Comparison of ENCODE assay signal across 8 mouse cellular contexts in the genomic region with DNA sequence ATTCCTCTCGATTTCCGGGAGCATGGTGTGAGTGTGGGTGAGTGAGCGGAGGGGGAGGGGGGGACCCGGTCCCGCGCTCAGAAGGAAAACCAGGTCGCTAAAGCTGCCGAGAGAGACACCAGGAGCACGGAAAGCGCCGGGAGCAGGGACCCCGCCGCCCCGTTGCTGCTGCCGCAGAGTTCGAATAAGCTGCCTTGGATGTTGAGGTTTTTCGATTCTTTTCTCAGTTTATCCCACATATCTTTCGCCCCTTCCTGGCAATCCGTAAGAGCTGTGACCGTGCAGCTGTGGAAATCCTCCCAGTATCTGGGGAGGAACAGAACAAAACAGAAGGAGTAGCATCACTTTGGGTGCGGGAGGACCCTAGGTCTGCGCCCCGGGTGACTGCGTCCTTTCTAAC. TPM values are rescaled to one million over a fixed set of nuclear protein-coding genes. Genes with fewer than 3 reads are reported as not detected.
DNase-seq lines count a peak whose midpoint lies in the region; ATAC-seq and TF ChIP-seq lines count a peak whose summit lies in the region.

No protein-coding gene starts in this region.

- TF ChIP-seq CTCF in cortical plate, adult 2 months (IDR thresholded peaks at IDR 0.05; ENCODE audit: extremely low read depth, insufficient read depth, low read length): no peak

- intact Hi-C loops in heart, postnatal 25 days (cut with DNase I): loop anchor here (10.0 kb wide), 1 partner anchor 442 kb away; no protein-coding TSS in a partner anchor

- peak overlapping the region; percentile 44 for H3K4me3 ChIP-seq in heart, embryonic 15.5 days
- H3K4me3 ChIP-seq in ES-E14 (ENCODE audit: insufficient read depth in 1 of 2, low read depth in 1 of 2, low read length in 2 of 2, poor library complexity in 1 of 2, severe bottlenecking in 1 of 2): peak overlapping the region; percentile 28 to 56; a peak in 3 of 4 replicates
- peak overlapping the region; percentile 17 for H3K4me3 ChIP-seq in cortical plate, adult 2 months (ENCODE audit: insufficient read depth, low read length)
- peak overlapping the region; percentile 40 for H3K4me3 ChIP-seq in hindbrain, embryonic 16.5 days (ENCODE audit: low read length)
- H3K4me3 ChIP-seq in midbrain, embryonic 16.5 days (ENCODE audit: low read depth, low read length): peak overlapping the region; percentile 39

- in situ Hi-C loops in ES-E14 (cut with MboI; ENCODE audit: low sequenced_read_pairs in 2 of 2, unreplicated experiment in 2 of 2): no loop called here

- H3K27ac ChIP-seq in heart, embryonic 15.5 days: no peak overlapping the region
- H3K27ac ChIP-seq in ES-E14 (ENCODE audit: insufficient read depth, low read depth, low read length, poor library complexity, severe bottlenecking): no peak overlapping the region
- H3K27ac ChIP-seq in cortical plate, adult 2 months (ENCODE audit: insufficient read depth, low read length): peak overlapping the region; percentile 73
- peak overlapping the region; percentile 90 for H3K27ac ChIP-seq in hindbrain, embryonic 16.5 days (ENCODE audit: low read depth, low read length)
- peak overlapping the region; percentile 96 for H3K27ac ChIP-seq in midbrain, embryonic 16.5 days (ENCODE audit: low read length)

- no peak overlapping the region for H3K9ac ChIP-seq in heart, embryonic 15.5 days
- H3K9ac ChIP-seq in ES-E14 (ENCODE audit: insufficient read depth, low read depth, low read length, poor library complexity, severe bottlenecking): no peak overlapping the region
- peak overlapping the region; percentile 71 for H3K9ac ChIP-seq in hindbrain, embryonic 16.5 days (ENCODE audit: low read depth, low read length)
- H3K9ac ChIP-seq in midbrain, embryonic 16.5 days (ENCODE audit: low read depth, low read length): peak overlapping the region; percentile 74

- peaks cover 31% of the 10 kb centered on the region for H3K4me1 ChIP-seq in heart, embryonic 15.5 days (replicated peaks)
- H3K4me1 ChIP-seq in ES-E14 (ENCODE audit: control insufficient read depth in 2 of 2, insufficient read depth in 2 of 2, low read length in 2 of 2, poor library complexity in 1 of 2): peaks cover 0 to 3% of the 10 kb centered on the region in 2 experiments; a peak in 1 of 4 replicates
- peaks cover 2% of the 10 kb centered on the region; the same call in 1 of the 2 replicates for H3K4me1 ChIP-seq in cortical plate, adult 2 months (ENCODE audit: control insufficient read depth, insufficient read depth, low read length)
- H3K4me1 ChIP-seq in hindbrain, embryonic 16.5 days (ENCODE audit: control insufficient read depth, insufficient read depth, low read depth, low read length): peaks cover 12% of the 10 kb centered on the region
- H3K4me1 ChIP-seq in midbrain, embryonic 16.5 days (ENCODE audit: control insufficient read depth, insufficient read depth, low read length): peaks cover 21% of the 10 kb centered on the region

- H3K4me2 ChIP-seq in heart, embryonic 15.5 days: peak overlapping the region; percentile 67
- H3K4me2 ChIP-seq in hindbrain, embryonic 16.5 days (ENCODE audit: low read length): peak overlapping the region; percentile 55
- H3K4me2 ChIP-seq in midbrain, embryonic 16.5 days (ENCODE audit: low read length): peak overlapping the region; percentile 58

- ATAC-seq in heart, embryonic 15.5 days (replicated peaks; ENCODE audit: insufficient number of reproducible peaks, insufficient read depth, low FRiP score, low read depth): no peak
- no peak; the same call in 1 of the 2 replicates for ATAC-seq in hindbrain, embryonic 16.5 days
- no peak for ATAC-seq in midbrain, embryonic 16.5 days

- no peak for TF ChIP-seq POLR2A in cortical plate, adult 2 months (IDR thresholded peaks at IDR 0.05; ENCODE audit: extremely low read depth, insufficient read depth, low read length)

- no peaks in the 10 kb centered on the region for H3K9me3 ChIP-seq in heart, embryonic 15.5 days (replicated peaks)
- H3K9me3 ChIP-seq in ES-E14 (ENCODE audit: control insufficient read depth, insufficient read depth, low read depth, low read length): no peaks in the 10 kb centered on the region
- no peaks in the 10 kb centered on the region for H3K9me3 ChIP-seq in hindbrain, embryonic 16.5 days (ENCODE audit: control insufficient read depth, low read length)
- H3K9me3 ChIP-seq in midbrain, embryonic 16.5 days (replicated peaks; ENCODE audit: control insufficient read depth, low read length, poor library complexity, severe bottlenecking): no peaks in the 10 kb centered on the region

- H3K27me3 ChIP-seq in heart, embryonic 15.5 days: peaks cover 96% of the 10 kb centered on the region
- peaks cover 24% of the 10 kb centered on the region for H3K27me3 ChIP-seq in hindbrain, embryonic 16.5 days (replicated peaks; ENCODE audit: control insufficient read depth, insufficient read depth, low read length)
- H3K27me3 ChIP-seq in midbrain, embryonic 16.5 days (ENCODE audit: control insufficient read depth, insufficient read depth, low read depth, low read length): peaks cover 12% of the 10 kb centered on the region

- 3% methylated on average over 24 of the region's 24 CpGs for WGBS in heart, embryonic 15.5 days
- WGBS in hindbrain, embryonic 16.5 days: under 1% methylated on average over 24 of the region's 24 CpGs
- WGBS in midbrain, embryonic 16.5 days: under 1% methylated on average over 24 of the region's 24 CpGs

- H3K36me3 ChIP-seq in heart, embryonic 15.5 days: no peaks in the 10 kb centered on the region
- no peaks in the 10 kb centered on the region for H3K36me3 ChIP-seq in ES-E14 (ENCODE audit: control insufficient read depth, insufficient read depth, low read length, poor library complexity, severe bottlenecking)
- H3K36me3 ChIP-seq in hindbrain, embryonic 16.5 days (ENCODE audit: control insufficient read depth, insufficient read depth, low read length): no peaks in the 10 kb centered on the region
- H3K36me3 ChIP-seq in midbrain, embryonic 16.5 days (ENCODE audit: control insufficient read depth, insufficient read depth, low read length): no peaks in the 10 kb centered on the region

- no peak for DNase-seq in heart, postnatal 25 days (ENCODE audit: low spot score)
- no peak for DNase-seq in ES-E14 (ENCODE audit: low read depth, low spot score)
- DNase-seq in gastrocnemius, postnatal 10 days: no peak
- no peak for DNase-seq in testis, postnatal 14 days (ENCODE audit: low spot score)

TF ChIP-seq in ES-E14, 5 proteins besides CTCF, POLR2A, EP300 and RAD21:
- TF ChIP-seq CHD2 (IDR thresholded peaks at IDR 0.05; ENCODE audit: low read depth, low read length) (no peak), ZC3H11A (IDR thresholded peaks at IDR 0.05; ENCODE audit: borderline replicate concordance, low read depth, low read length) (no peak), MAFK (IDR thresholded peaks at IDR 0.05; ENCODE audit: insufficient read depth, low read depth, low read length) (no peak), HCFC1 (IDR thresholded peaks at IDR 0.05; ENCODE audit: borderline replicate concordance, insufficient read depth, low read length) (no peak), ZNF384 (IDR thresholded peaks at IDR 0.05; ENCODE audit: low read depth, low read length) (no peak)
TF ChIP-seq in ES-E14: peak in this region for 0.

RNA-seq across cellular contexts. Expression of a gene that starts 8.4 kb away (rescaled TPM):
- polyA plus RNA-seq in heart, embryonic 15.5 days (2015; fragmentation: Nextera tagmentation; extraction: Ambion mirVana): 2.3 TPM in 2 replicates
- total RNA-seq in heart, postnatal 25 days (2021): 1 to 10 TPM; 2.9 to 3.4 TPM
- total RNA-seq in ES-E14 (2012; rRNA removed): 0.27 TPM in 1 of 2 replicates, not detected in the other
- 251 and 304 TPM in 2 replicates for polyA plus RNA-seq in cortical plate, adult 2 months (2012; rRNA removed)
- polyA plus RNA-seq in hindbrain, embryonic 16.5 days (2015; fragmentation: Nextera tagmentation; extraction: Ambion mirVana): 76.5 and 87.1 TPM in 2 replicates
- 77.0 and 80.2 TPM in 2 replicates for polyA plus RNA-seq in midbrain, embryonic 16.5 days (2015; fragmentation: Nextera tagmentation; extraction: Ambion mirVana)
- total RNA-seq in gastrocnemius, postnatal 10 days (2021): 1 to 10 TPM; 3.2 to 3.3 TPM

Comparison
In these comparisons a context has a peak if more than half of its experiments do, and no peak if none do; other contexts are left out.
1. H3K27ac ChIP-seq: peak in cortical plate, adult 2 months (single experiment), hindbrain, embryonic 16.5 days (single experiment) and midbrain, embryonic 16.5 days (single experiment); none in heart, embryonic 15.5 days (single experiment) and ES-E14 (single experiment).
2. H3K9ac ChIP-seq: peak in hindbrain, embryonic 16.5 days (single experiment) and midbrain, embryonic 16.5 days (single experiment); none in heart, embryonic 15.5 days (single experiment) and ES-E14 (single experiment).
3. RNA of a gene that starts 8.4 kb away (polyA plus RNA-seq): 251 to 304 TPM in cortical plate, adult 2 months, 76.5 to 87.1 TPM in hindbrain, embryonic 16.5 days and 77.0 to 80.2 TPM in midbrain, embryonic 16.5 days; 2.3 TPM in heart, embryonic 15.5 days; every median in the first group is over 10 times any median in the second.
4. Peak in every context shown above with its lines, with median percentiles within 50 percentile points of each other: H3K4me2 ChIP-seq and H3K4me3 ChIP-seq.